In genomic region chr5:115730314-115730713, GRCm38 (mm10) we compare ENCODE assay signal across 9 mouse cellular contexts. TPM values are rescaled to one million over a fixed set of nuclear protein-coding genes. Genes with fewer than 3 reads are reported as not detected.
DNase-seq lines count a peak whose midpoint lies in the region; ATAC-seq and TF ChIP-seq lines count a peak whose summit lies in the region.
"Had no signal": no experiment of that assay in that cellular context is flagged by ENCODE, and none has a peak within 500 bp of the region (broad histone marks: within the 10 kb centered on the region; RNA-seq: fewer than 3 reads in every experiment).

No protein-coding gene starts in this region.

- H3K36me3 ChIP-seq in embryonic facial prominence, embryonic 15.5 days: no peaks in the 10 kb centered on the region
- no peaks in the 10 kb centered on the region for H3K36me3 ChIP-seq in hindbrain, postnatal 0 days (ENCODE audit: insufficient read depth, low read length)
- no peaks in the 10 kb centered on the region for H3K36me3 ChIP-seq in neural tube, embryonic 12.5 days

- peak overlapping the region; percentile 99; the same call in 1 of the 2 replicates for H3K4me2 ChIP-seq in embryonic facial prominence, embryonic 15.5 days (replicated peaks)
- H3K4me2 ChIP-seq in hindbrain, postnatal 0 days (ENCODE audit: low read depth, low read length): peak overlapping the region; percentile 67
- peak overlapping the region; percentile 95 for H3K4me2 ChIP-seq in neural tube, embryonic 12.5 days (replicated peaks)

- WGBS in embryonic facial prominence, embryonic 15.5 days: 67% methylated on average over 5 of the region's 5 CpGs
- 59% methylated on average over 5 of the region's 5 CpGs for WGBS in hindbrain, postnatal 0 days
- 72% methylated on average over 5 of the region's 5 CpGs for WGBS in neural tube, embryonic 12.5 days

- no peak overlapping the region for H3K27ac ChIP-seq in embryonic facial prominence, embryonic 15.5 days (replicated peaks)
- no peak overlapping the region for H3K27ac ChIP-seq in hindbrain, postnatal 0 days
- H3K27ac ChIP-seq in neural tube, embryonic 12.5 days: no peak overlapping the region
- H3K27ac ChIP-seq: macrophage had no signal

- DNase-seq in kidney, adult 11 months: peak; percentile 29
- no peak for DNase-seq in kidney, postnatal 14 days
- DNase-seq in hindbrain, postnatal 0 days (ENCODE audit: low spot score): no peak
- DNase-seq in urinary bladder, postnatal 36 days (ENCODE audit: low spot score in 2 of 2): no peak
- no peak for DNase-seq in lung, postnatal 4 days
- DNase-seq in thymus, postnatal 14 days: no peak

- no peaks in the 10 kb centered on the region for H3K9me3 ChIP-seq in embryonic facial prominence, embryonic 15.5 days (replicated peaks)
- H3K9me3 ChIP-seq in hindbrain, postnatal 0 days (ENCODE audit: low read length): no peaks in the 10 kb centered on the region
- no peaks in the 10 kb centered on the region for H3K9me3 ChIP-seq in neural tube, embryonic 12.5 days

- peaks cover 38% of the 10 kb centered on the region for H3K27me3 ChIP-seq in embryonic facial prominence, embryonic 15.5 days
- no peaks in the 10 kb centered on the region for H3K27me3 ChIP-seq in hindbrain, postnatal 0 days (ENCODE audit: insufficient read depth, low read length)
- H3K27me3 ChIP-seq in neural tube, embryonic 12.5 days (replicated peaks): peaks cover 13% of the 10 kb centered on the region

- no peak overlapping the region for H3K9ac ChIP-seq in embryonic facial prominence, embryonic 15.5 days
- H3K9ac ChIP-seq in hindbrain, postnatal 0 days (replicated peaks; ENCODE audit: low read length): peak overlapping the region; percentile 77
- H3K9ac ChIP-seq in neural tube, embryonic 12.5 days: peak overlapping the region; percentile 79; the same call in 1 of the 2 replicates

- peaks cover 18% of the 10 kb centered on the region for H3K4me1 ChIP-seq in embryonic facial prominence, embryonic 15.5 days
- H3K4me1 ChIP-seq in hindbrain, postnatal 0 days (ENCODE audit: insufficient read depth, low read length): peaks cover 4% of the 10 kb centered on the region; the same call in 1 of the 2 replicates
- H3K4me1 ChIP-seq in neural tube, embryonic 12.5 days: peaks cover 7% of the 10 kb centered on the region; the same call in 1 of the 2 replicates

- ATAC-seq in embryonic facial prominence, embryonic 15.5 days (ENCODE audit: insufficient number of reproducible peaks, low FRiP score, low TSS enrichment, low read depth): no peak
- no peak for ATAC-seq in hindbrain, postnatal 0 days
- no peak for ATAC-seq in neural tube, embryonic 12.5 days (ENCODE audit: low FRiP score, low read depth)

- H3K4me3 ChIP-seq in embryonic facial prominence, embryonic 15.5 days (replicated peaks): peak overlapping the region; percentile 62
- peak overlapping the region; percentile 79 for H3K4me3 ChIP-seq in hindbrain, postnatal 0 days (ENCODE audit: low read length)
- H3K4me3 ChIP-seq in neural tube, embryonic 12.5 days: peak overlapping the region; percentile 72

- TF ChIP-seq CTCF in hindbrain, postnatal 0 days (IDR thresholded peaks at IDR 0.05; ENCODE audit: low read depth): no peak

RNA-seq across cellular contexts. Expression of gene Bicdl1, which starts 1.1 kb away (rescaled TPM):
- 16.0 and 17.6 TPM in 2 replicates for polyA plus RNA-seq in embryonic facial prominence, embryonic 15.5 days (2015; fragmentation: Nextera tagmentation; extraction: Ambion mirVana)
- total RNA-seq in hindbrain, postnatal 0 days (2014; rRNA removed): 124 and 134 TPM in 2 replicates
- 28.8 and 31.7 TPM in 2 replicates for polyA plus RNA-seq in hindbrain, postnatal 0 days (2015; fragmentation: Nextera tagmentation; extraction: Ambion mirVana)
- polyA plus RNA-seq in neural tube, embryonic 12.5 days (2016; fragmentation: Nextera tagmentation; extraction: Ambion mirVana): 21.1 and 21.5 TPM in 2 replicates
